Mouse (Mus musculus) liver, adult 2 months (tissue): ENCODE measurements around the gene Rasd1. TPM values are rescaled to one million over a fixed set of nuclear protein-coding genes. Genes with fewer than 3 reads are reported as not detected.
A peak's percentile ranks its signal among the peaks of the same experiment; 100 is the strongest.
"Not testable (repeated sequence)": the region's sequence is repeated elsewhere in the genome, so short reads cannot be mapped to it uniquely, and the experiment has no call there.

Experiments used
- DNase-seq: peaks from one replicate; pipeline ENCODE4 v3.0.0-alpha.2; 2011; ENCODE audit warnings: low read depth, low spot score; ENCODE audit errors: extremely low read depth
- H3K27ac ChIP-seq: fragments of 200-500 bp; replicated peaks from 2 replicates; pipeline ENCODE4 v1.5.1; 2012; ENCODE audit warnings: low read depth, mild to moderate bottlenecking, control low read depth, inconsistent platforms, low read length; ENCODE audit not compliant: insufficient read depth
- H3K27me3 ChIP-seq: fragments of 200-500 bp; 2 replicates; pipeline ENCODE4 v1.6.1; 2012; ENCODE audit warnings: mild to moderate bottlenecking, moderate library complexity, low read length, inconsistent platforms; ENCODE audit not compliant: control insufficient read depth, insufficient read depth
- H3K36me3 ChIP-seq: fragments of 200-500 bp; 2 replicates; pipeline ENCODE4 v1.6.1; 2012; ENCODE audit warnings: low read length, inconsistent platforms; ENCODE audit not compliant: control insufficient read depth, insufficient read depth
- H3K4me1 ChIP-seq: fragments of 200-500 bp; 2 replicates; pipeline ENCODE4 v1.6.1; 2011; ENCODE audit warnings: low read length; ENCODE audit not compliant: control insufficient read depth, insufficient read depth
- H3K4me3 ChIP-seq: fragments of 200-500 bp; 2 replicates; pipeline ENCODE4 v1.5.1; 2011; ENCODE audit warnings: low read depth, mild to moderate bottlenecking, control low read depth, low read length, moderate library complexity; ENCODE audit not compliant: insufficient read depth
- H3K79me2 ChIP-seq: fragments of 200-500 bp; 2 replicates; pipeline ENCODE4 v1.6.1; 2012; ENCODE audit warnings: inconsistent platforms, mild to moderate bottlenecking, low read length, moderate library complexity; ENCODE audit not compliant: control insufficient read depth, insufficient read depth
- H3K9ac ChIP-seq: fragments of 200-500 bp; 2 replicates; pipeline ENCODE4 v1.6.1; 2012; ENCODE audit warnings: low read depth, mild to moderate bottlenecking, control low read depth, inconsistent platforms, low read length
- CTCF ChIP-seq: fragments of 200-500 bp; IDR thresholded peaks from 2 replicates; pipeline ENCODE4 v1.5.1; 2011; ENCODE audit warnings: low read depth, low read length, control low read depth
- POLR2A ChIP-seq: fragments of 200-500 bp; IDR thresholded peaks from 2 replicates; pipeline ENCODE4 v1.6.1; 2011; ENCODE audit warnings: low read length, control low read depth; ENCODE audit not compliant: insufficient read depth; ENCODE audit errors: extremely low read depth
- WGBS: fragments of 180-500 bp; shearing (Covaris S2); methylation state at CpG from one replicate; pipeline ENCODE4 v1.1.7; 2018; 5-methylcytosine and 5-hydroxymethylcytosine counted together
- polyA plus RNA-seq: library from polyadenylated mRNA; depleted of rRNA; stranded (reverse); fragments of >200 nt; gene quantifications from 2 replicates; pipeline ENCODE4 v1.2.3, GENCODE M21; 2012
- total RNA-seq: library from RNA; depleted of rRNA; stranded (reverse); fragments of >200 nt; gene quantifications from 2 replicates; pipeline ENCODE4 v1.2.3, GENCODE M21; 2014

Gene Rasd1
- total and polyA plus RNA-seq, 2 experiments, result 0.15 to 0.18 TPM

DNA sequence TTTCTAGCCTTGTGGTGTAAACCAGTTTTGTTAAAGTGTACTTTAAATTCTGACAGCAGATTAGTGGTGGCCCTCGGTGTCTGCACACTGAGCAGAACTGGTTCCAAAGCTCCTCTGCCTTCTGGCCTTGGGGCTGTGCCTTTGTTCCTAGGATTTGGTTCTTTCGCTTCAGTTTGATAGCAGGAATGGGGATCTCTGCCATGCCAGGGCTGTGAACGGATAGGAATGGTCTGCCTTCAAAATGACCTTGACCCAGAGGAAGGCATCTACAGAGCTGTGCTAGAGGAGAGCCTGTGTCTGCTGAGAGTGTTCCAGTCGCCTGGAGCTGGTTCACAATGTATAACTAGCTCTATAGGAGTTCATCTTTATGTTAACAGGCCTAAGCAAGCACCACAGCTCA, 5.3 kb downstream of the Rasd1 start:
- no peak overlapping the region for H3K27ac ChIP-seq
- H3K27me3 ChIP-seq, result no peaks in the 10 kb centered on the region
- H3K9ac ChIP-seq, result no peak overlapping the region
- H3K4me1 ChIP-seq, result no peaks in the 10 kb centered on the region; the same call in 1 of the 2 replicates
- no peak for DNase-seq
- no peak for TF ChIP-seq CTCF
- no peak for TF ChIP-seq POLR2A
- H3K36me3 ChIP-seq, result no peaks in the 10 kb centered on the region
- no peak overlapping the region for H3K4me3 ChIP-seq
- H3K79me2 ChIP-seq, result no peaks in the 10 kb centered on the region
- 69% methylated on average over 4 of the region's 4 CpGs for WGBS

DNA sequence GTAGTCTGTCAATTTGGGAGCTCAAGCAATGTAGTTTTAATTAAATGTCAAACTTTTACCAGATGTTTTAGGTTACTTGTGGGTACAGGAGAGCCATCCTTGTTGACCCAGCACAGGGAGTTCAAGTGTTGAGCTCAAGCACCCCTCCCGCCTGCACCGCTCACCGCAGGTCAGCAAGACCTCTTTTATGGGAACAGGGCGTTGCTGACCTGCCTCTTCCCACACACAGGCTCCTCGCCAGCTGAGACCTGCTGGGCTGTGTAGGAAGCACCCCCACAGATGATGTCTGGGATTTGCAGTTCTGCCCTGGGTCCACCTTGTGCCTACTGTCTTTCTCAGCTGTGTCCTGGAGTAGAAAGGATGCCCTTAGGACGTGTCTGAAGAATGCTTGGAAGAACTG, 8.0 kb downstream of the Rasd1 start:
- Histone ChIP-seq H3K4me1 (no peaks in the 10 kb centered on the region; the same call in 1 of the 2 replicates), H3K27ac (no peak overlapping the region), H3K36me3 (no peaks in the 10 kb centered on the region), H3K27me3 (no peaks in the 10 kb centered on the region), H3K79me2 (peaks cover 5% of the 10 kb centered on the region; the same call in 1 of the 2 replicates), H3K9ac (no peak overlapping the region), H3K4me3 (no peak overlapping the region)
- WGBS, result 90% methylated on average over 6 of the region's 6 CpGs
- no peak for DNase-seq
- TF ChIP-seq CTCF, result no peak
- TF ChIP-seq POLR2A, result no peak

DNA sequence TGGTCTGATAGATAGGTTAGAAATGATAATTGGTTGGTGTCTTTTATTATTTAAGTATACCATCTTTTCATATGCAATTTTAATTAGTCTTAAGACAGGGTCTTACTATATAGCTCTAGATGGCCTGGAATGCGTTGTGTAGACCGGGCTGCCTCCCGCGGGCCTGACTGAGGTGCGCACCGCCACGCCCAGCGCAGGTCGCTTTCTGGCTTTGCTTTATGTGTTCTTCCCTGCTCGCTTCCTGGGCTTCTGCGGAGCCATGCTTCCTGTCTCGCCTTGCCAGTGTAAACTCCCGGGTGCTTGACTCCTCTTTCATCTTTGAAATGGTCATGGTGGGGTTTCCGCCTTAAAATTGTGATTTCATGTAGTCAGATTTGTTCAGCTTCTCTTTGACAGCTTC, 11.9 kb downstream of the Rasd1 start:
- WGBS, result 87% methylated on average over 14 of the region's 14 CpGs

DNA sequence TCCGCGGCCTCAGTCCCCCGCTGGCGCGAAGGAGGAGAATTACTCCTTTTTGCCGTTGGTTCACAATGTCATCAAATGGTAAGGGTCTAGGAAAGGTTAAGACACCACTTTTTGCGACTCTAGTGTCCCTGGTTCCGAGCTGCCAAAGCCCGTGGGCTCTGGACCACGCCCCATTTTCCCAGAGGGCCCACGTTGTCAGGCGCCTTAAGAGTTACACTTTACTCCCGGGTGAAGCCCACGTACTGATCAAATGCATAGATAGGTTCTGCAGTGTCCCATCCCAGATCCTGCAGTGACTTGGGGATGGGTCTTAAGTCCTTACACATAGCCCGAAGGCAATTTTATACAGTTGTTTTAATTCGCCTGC, 16.4 kb downstream of the Rasd1 start:
- Histone ChIP-seq H3K27me3 (no peaks in the 10 kb centered on the region), H3K9ac (peak overlapping the region; percentile 97), H3K79me2 (peaks cover 28% of the 10 kb centered on the region; the same call in 1 of the 2 replicates), H3K27ac (peak overlapping the region; percentile 40), H3K4me3 (peak overlapping the region; percentile 90), H3K36me3 (no peaks in the 10 kb centered on the region), H3K4me1 (peaks cover 8% of the 10 kb centered on the region)
- TF ChIP-seq POLR2A (no peak), CTCF (no peak)
- no peak for DNase-seq
- 2% methylated on average over 16 of the region's 16 CpGs for WGBS

More for the DNA sequence above, 11.9 kb downstream of the Rasd1 start:
- H3K4me3 ChIP-seq, result peak overlapping the region; percentile 13; the same call in 1 of the 2 replicates
- peaks cover 5% of the 10 kb centered on the region for H3K4me1 ChIP-seq
- TF ChIP-seq POLR2A (no peak), CTCF (no peak)
- no peak for DNase-seq
- H3K79me2 ChIP-seq, result peaks cover 28% of the 10 kb centered on the region; the same call in 1 of the 2 replicates
- H3K27ac ChIP-seq, result no peak overlapping the region
- H3K36me3 ChIP-seq, result no peaks in the 10 kb centered on the region
- no peak overlapping the region for H3K9ac ChIP-seq
- H3K27me3 ChIP-seq, result no peaks in the 10 kb centered on the region

DNA sequence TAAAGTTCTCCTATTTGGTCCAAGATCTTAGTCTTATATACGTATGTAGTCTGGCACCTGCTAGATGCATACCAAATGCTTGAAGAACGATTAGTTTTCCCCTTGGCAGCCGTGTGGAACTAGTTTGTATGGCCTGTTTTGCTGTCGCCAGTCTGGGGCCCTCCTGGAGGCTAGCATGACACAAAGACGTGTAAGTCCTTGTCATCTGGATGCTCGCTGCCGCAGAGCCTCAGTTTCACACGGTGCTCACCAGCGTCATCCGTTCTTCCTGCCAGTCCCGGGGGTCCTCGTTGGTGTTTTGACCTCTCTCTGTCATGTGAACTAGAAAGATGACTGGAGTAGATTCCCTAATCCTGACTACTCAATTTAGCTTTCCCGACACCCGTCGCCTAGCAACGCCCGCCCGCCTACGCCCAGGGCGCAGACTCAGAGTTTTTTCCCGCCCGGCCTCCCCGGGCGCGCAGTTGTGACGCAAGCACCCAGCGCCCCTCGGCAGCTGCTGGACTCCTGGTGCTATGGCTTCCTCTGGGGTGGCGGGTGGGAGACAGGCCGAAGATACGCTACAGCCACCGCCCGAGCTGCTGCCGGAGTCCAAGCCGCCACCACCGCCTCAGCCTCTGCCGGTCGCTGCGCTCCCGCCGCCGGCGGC, 16.9 kb downstream of the Rasd1 start, which contains the start of gene Med9:
Gene Med9, plus strand, starts transcription at position 455 of the 649 bp plus-strand sequence.
- H3K27me3 ChIP-seq, result no peaks in the 10 kb centered on the region
- peak within 1 kb of the TSS; percentile 40 for H3K27ac ChIP-seq
- peak within 1 kb of the TSS; percentile 90 for H3K4me3 ChIP-seq
- DNase-seq, result peak; percentile 55
- H3K36me3 ChIP-seq, result no peaks in the 10 kb centered on the region
- H3K4me1 ChIP-seq, result peaks cover 8% of the 10 kb centered on the region
- H3K9ac ChIP-seq, result peak within 1 kb of the TSS; percentile 97
- H3K79me2 ChIP-seq, result peaks cover 28% of the 10 kb centered on the region; the same call in 1 of the 2 replicates
- 3% methylated on average over 43 of the region's 43 CpGs for WGBS
- TF ChIP-seq POLR2A (0 out of 2 replicates have a peak, but pooled peaks have one; percentile 22), CTCF (no peak)

DNA sequence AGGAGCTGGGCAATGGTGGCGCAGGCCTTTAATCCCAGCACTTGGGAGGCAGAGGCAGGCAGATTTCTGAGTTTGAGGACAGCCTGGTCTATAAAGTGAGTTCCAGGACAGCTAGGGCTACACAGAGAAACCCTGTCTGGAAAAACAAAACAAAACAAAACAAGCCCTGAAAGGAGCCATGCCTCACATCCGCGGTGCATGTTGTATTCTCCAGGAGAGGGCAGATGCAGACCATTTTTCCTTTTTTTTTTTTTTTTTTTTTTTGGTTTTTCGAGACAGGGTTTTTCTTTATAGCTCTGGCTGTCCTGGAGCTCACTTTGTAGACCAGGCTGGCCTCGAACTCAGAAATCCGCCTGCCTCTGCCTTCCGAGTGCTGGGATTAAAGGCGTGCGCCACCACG, 19.9 kb downstream of the Rasd1 start:
- H3K79me2 ChIP-seq, H3K27me3 ChIP-seq, H3K27ac ChIP-seq, H3K4me3 ChIP-seq, H3K36me3 ChIP-seq, DNase-seq, H3K9ac ChIP-seq: not testable (repeated sequence)
- peaks cover 10% of the 10 kb centered on the region for H3K4me1 ChIP-seq
- WGBS, result 88% methylated on average over 9 of the region's 10 CpGs
